Mouse (Mus musculus) left cerebral cortex, adult 18-20 months (tissue): ENCODE data around the gene Ppm1h. TPM values are rescaled to one million over a fixed set of nuclear protein-coding genes. Genes with fewer than 3 reads are reported as not detected.

ENCODE experiments used
- DNase-seq, 2 experiments: peaks; one replicate each; pipeline ENCODE4 v3.0.0; 2021 to 2022; ENCODE audit warnings: low spot score in 2 of 2, mixed read lengths in 1 of 2
- long read RNA-seq, 2 experiments: library from polyadenylated mRNA; stranded (forward); transcript quantifications; one replicate each; pipeline ENCODE4 v2.0.0; 2021
- total RNA-seq, 2 experiments: library from RNA; stranded (reverse); gene quantifications; 2 replicates each; pipeline ENCODE4 v1.2.3; 2021

Gene Ppm1h
- total RNA-seq = 10 to 100 TPM; 87.4 to 88.5 TPM
- long read RNA-seq, experiment 1, full-length matches to known transcripts = 29 of 52 reads
- long read RNA-seq, experiment 1, partial matches to known transcripts = 4 of 52 reads
- long read RNA-seq, experiment 1, other reads (novel, unspliced or antisense) = 19 of 52 reads
- long read RNA-seq, experiment 2, full-length matches to known transcripts = 6 of 20 reads
- long read RNA-seq, experiment 2, partial matches to known transcripts = 1 of 20 reads
- long read RNA-seq, experiment 2, other reads (novel, unspliced or antisense) = 13 of 20 reads

GRCm38 (mm10) chr10:122678541-122679436 is at the start of gene Ppm1h:
TSS of gene Ppm1h (plus strand) at chr10:122678762.
- DNase-seq = peak; percentile 61 to 68

GRCm38 (mm10) chr10:122629003-122629402 is 49.6 kb upstream of the Ppm1h start:
- peak in 1 of 2 experiments; percentile 4 for DNase-seq

- DNase-seq = no peak
Observed at GRCm38 (mm10) chr10:122639879-122640278, 38.7 kb upstream of the Ppm1h start.

- DNase-seq = no peak
Observed at GRCm38 (mm10) chr10:122641263-122641795, 37.2 kb upstream of the Ppm1h start.

GRCm38 (mm10) chr10:122642125-122642524 is 36.4 kb upstream of the Ppm1h start:
- no peak for DNase-seq

- DNase-seq = no peak
Observed at GRCm38 (mm10) chr10:122651932-122652331, 26.6 kb upstream of the Ppm1h start.

- DNase-seq = no peak
Observed at GRCm38 (mm10) chr10:122652578-122652977, 26.0 kb upstream of the Ppm1h start.

GRCm38 (mm10) chr10:122665652-122666051 is 12.9 kb upstream of the Ppm1h start:
- no peak for DNase-seq

GRCm38 (mm10) chr10:122671253-122671652 is 7.3 kb upstream of the Ppm1h start:
- no peak for DNase-seq

- no peak for DNase-seq
Observed at GRCm38 (mm10) chr10:122672044-122672443, 6.5 kb upstream of the Ppm1h start.

GRCm38 (mm10) chr10:122679437-122680045 is 979 bp downstream of the Ppm1h start:
- DNase-seq = peak; percentile 20 to 46

- peak; percentile 68 to 75 for DNase-seq
Observed at GRCm38 (mm10) chr10:122680387-122681084, 2.0 kb downstream of the Ppm1h start.

- DNase-seq = no peak
Observed at GRCm38 (mm10) chr10:122681085-122681408, 2.5 kb downstream of the Ppm1h start.

- no peak for DNase-seq
Observed at GRCm38 (mm10) chr10:122683819-122684330, 5.3 kb downstream of the Ppm1h start.

GRCm38 (mm10) chr10:122685297-122685696 is 6.7 kb downstream of the Ppm1h start:
- DNase-seq = no peak

GRCm38 (mm10) chr10:122685836-122686531 is 7.4 kb downstream of the Ppm1h start:
- no peak for DNase-seq

- no peak for DNase-seq
Observed at GRCm38 (mm10) chr10:122690698-122691097, 12.1 kb downstream of the Ppm1h start.

GRCm38 (mm10) chr10:122693158-122693777 is 14.7 kb downstream of the Ppm1h start:
- no peak for DNase-seq

GRCm38 (mm10) chr10:122693911-122694618 is 15.5 kb downstream of the Ppm1h start:
- no peak for DNase-seq
